ENCODE assay signal across 21 mouse cellular contexts in the genomic region with DNA sequence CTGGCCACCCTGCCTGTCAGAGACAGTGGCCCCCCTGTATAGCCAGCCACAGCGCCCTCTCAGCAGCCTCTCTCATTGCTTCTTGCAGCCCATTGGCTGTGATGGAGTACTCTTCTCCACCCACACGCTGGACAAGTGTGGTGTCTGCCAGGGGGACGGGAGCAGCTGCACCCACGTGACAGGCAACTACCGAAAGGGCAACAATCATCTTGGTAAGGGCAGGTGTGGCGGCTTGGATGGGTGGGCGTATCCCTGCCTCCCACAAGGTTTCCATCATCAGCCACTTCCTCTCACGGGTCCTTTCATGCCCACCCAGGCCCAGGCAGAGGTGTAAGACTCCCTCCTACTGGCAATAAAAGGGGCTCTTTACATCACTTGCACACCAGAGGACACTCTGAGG. TPM values are rescaled to one million over a fixed set of nuclear protein-coding genes. Genes with fewer than 3 reads are reported as not detected.
DNase-seq lines count a peak whose midpoint lies in the region; ATAC-seq and TF ChIP-seq lines count a peak whose summit lies in the region.
"Had no signal": no experiment of that assay in that cellular context is flagged by ENCODE, and none has a peak within 500 bp of the region (broad histone marks: within the 10 kb centered on the region; RNA-seq: fewer than 3 reads in every experiment).

No protein-coding gene starts in this region.

- TF ChIP-seq EP300 in lung, postnatal 0 days (IDR thresholded peaks at IDR 0.05) = no peak
- no peak for TF ChIP-seq EP300 in stomach, postnatal 0 days (optimal IDR thresholded peaks at IDR 0.05)

- no peak overlapping the region for H3K27ac ChIP-seq in lung, postnatal 0 days (ENCODE audit: low read length)
- no peak overlapping the region for H3K27ac ChIP-seq in stomach, postnatal 0 days (replicated peaks)
- H3K27ac ChIP-seq: hindbrain, embryonic 15.5 days; liver, embryonic 12.5 days; stomach, embryonic 15.5 days had no signal

- no peak overlapping the region for H3K4me2 ChIP-seq in lung, postnatal 0 days (replicated peaks; ENCODE audit: low read depth, low read length)
- H3K4me2 ChIP-seq in stomach, postnatal 0 days (replicated peaks; ENCODE audit: low read depth) = no peak overlapping the region
- H3K4me2 ChIP-seq: heart, embryonic 13.5 days; hindbrain, embryonic 15.5 days; liver, embryonic 12.5 days; stomach, embryonic 15.5 days had no signal

- ATAC-seq in CD4-positive, CD25-positive, alpha-beta regulatory T cell, adult 4 months = no peak
- no peak for ATAC-seq in lung, postnatal 0 days
- no peak for ATAC-seq in stomach, postnatal 0 days (ENCODE audit: low FRiP score, low TSS enrichment)
- ATAC-seq: forebrain, embryonic 14.5 days; liver, embryonic 12.5 days; midbrain, embryonic 16.5 days had no signal

- DNase-seq in CD4-positive, CD25-positive, alpha-beta regulatory T cell, adult 2 months (ENCODE audit: low read depth, low spot score) = peak; percentile 21
- DNase-seq in lung, postnatal 0 days (ENCODE audit: low spot score) = peak; percentile 13
- no peak for DNase-seq in lung, adult 2 months
- DNase-seq in stomach, postnatal 0 days (ENCODE audit: low spot score) = no peak
- peak; percentile 63 for DNase-seq in thymus, postnatal 4 days
- no peak for DNase-seq in liver
- DNase-seq in heart, adult 9 months (ENCODE audit: low spot score in 2 of 2) = no peak
- DNase-seq: adrenal gland, adult 8-10 months; cerebellum, adult 11 months; cerebellum, postnatal 25 days; heart, postnatal 36 days; right cerebral cortex, postnatal 14 days had no signal

- 30% methylated on average over 8 of the region's 8 CpGs for WGBS in lung, postnatal 0 days
- WGBS in lung, adult 2 months = 46% methylated on average over 8 of the region's 8 CpGs
- WGBS in stomach, postnatal 0 days = 40% methylated on average over 8 of the region's 8 CpGs

- no peak overlapping the region for H3K9ac ChIP-seq in lung, postnatal 0 days (replicated peaks; ENCODE audit: low read depth)
- H3K9ac ChIP-seq in stomach, postnatal 0 days (ENCODE audit: low read length) = no peak overlapping the region
- H3K9ac ChIP-seq: heart, embryonic 13.5 days; hindbrain, embryonic 15.5 days; liver, embryonic 12.5 days; stomach, embryonic 15.5 days had no signal

- no peaks in the 10 kb centered on the region for H3K36me3 ChIP-seq in lung, postnatal 0 days (ENCODE audit: insufficient read depth, low read length)
- H3K36me3 ChIP-seq in stomach, postnatal 0 days (ENCODE audit: control insufficient read depth, insufficient read depth, low read length) = no peaks in the 10 kb centered on the region
- H3K36me3 ChIP-seq: heart, embryonic 13.5 days; hindbrain, embryonic 15.5 days; liver, embryonic 12.5 days; stomach, embryonic 15.5 days had no signal

- H3K4me1 ChIP-seq in lung, postnatal 0 days (ENCODE audit: insufficient read depth, low read depth, low read length) = peaks cover 12% of the 10 kb centered on the region; the same call in 1 of the 2 replicates
- H3K4me1 ChIP-seq in lung, adult 2 months (ENCODE audit: control insufficient read depth, insufficient read depth, low read length) = peaks cover 26% of the 10 kb centered on the region
- peaks cover 2% of the 10 kb centered on the region; the same call in 1 of the 2 replicates for H3K4me1 ChIP-seq in stomach, postnatal 0 days (replicated peaks; ENCODE audit: control insufficient read depth, insufficient read depth)

- no peak for TF ChIP-seq CTCF in lung, postnatal 0 days (IDR thresholded peaks at IDR 0.05)
- TF ChIP-seq CTCF in lung, adult 2 months (IDR thresholded peaks at IDR 0.05; ENCODE audit: insufficient read depth, low read length) = no peak
- TF ChIP-seq CTCF in stomach, postnatal 0 days (IDR thresholded peaks at IDR 0.05; ENCODE audit: low read depth) = 0 out of 2 replicates have a peak, but pooled peaks have one; percentile 5

- H3K9me3 ChIP-seq in lung, postnatal 0 days (ENCODE audit: low read length) = no peaks in the 10 kb centered on the region
- no peaks in the 10 kb centered on the region for H3K9me3 ChIP-seq in stomach, postnatal 0 days (ENCODE audit: control insufficient read depth, low read length)
- H3K9me3 ChIP-seq: heart, embryonic 13.5 days; hindbrain, embryonic 15.5 days; liver, embryonic 12.5 days; stomach, embryonic 15.5 days had no signal

- no peak overlapping the region for H3K4me3 ChIP-seq in lung, postnatal 0 days (ENCODE audit: low read depth, low read length)
- no peak overlapping the region for H3K4me3 ChIP-seq in lung, adult 2 months (replicated peaks; ENCODE audit: extremely low read depth, low read depth, low read length)
- no peak overlapping the region for H3K4me3 ChIP-seq in stomach, postnatal 0 days (ENCODE audit: low read depth, low read length)
- H3K4me3 ChIP-seq: erythroblast, embryonic 14.5 days; heart, embryonic 13.5 days; hindbrain, embryonic 15.5 days; liver, embryonic 12.5 days; stomach, embryonic 15.5 days had no signal

- no peak for TF ChIP-seq POLR2A in lung, adult 2 months (IDR thresholded peaks at IDR 0.05; ENCODE audit: borderline replicate concordance, extremely low read depth, low read depth, low read length)

- H3K27me3 ChIP-seq in lung, postnatal 0 days (replicated peaks; ENCODE audit: insufficient read depth, low read length) = no peaks in the 10 kb centered on the region
- no peaks in the 10 kb centered on the region for H3K27me3 ChIP-seq in stomach, postnatal 0 days (ENCODE audit: control insufficient read depth, insufficient read depth, low read length)
- H3K27me3 ChIP-seq: hindbrain, embryonic 15.5 days; stomach, embryonic 15.5 days had no signal

RNA-seq across cellular contexts. Expression of gene Adamtsl2, which starts 5.8 kb away (rescaled TPM):
- under 1 TPM in 1 of 2 experiments, not detected in 1; 0.31 TPM for polyA plus RNA-seq in CD4-positive, CD25-positive, alpha-beta regulatory T cell, adult 4 months (2017; shearing (Covaris generic))
- 50.6 and 52.3 TPM in 2 replicates for polyA plus RNA-seq in lung, postnatal 0 days (2015; fragmentation: Nextera tagmentation; extraction: Ambion mirVana)
- 50.7 and 73.0 TPM in 2 replicates for polyA plus RNA-seq in lung, adult 2 months (2012; rRNA removed)
- polyA plus RNA-seq in stomach, postnatal 0 days (2015; fragmentation: Nextera tagmentation; extraction: Ambion mirVana) = 1.4 and 3.4 TPM in 2 replicates
- polyA plus RNA-seq: erythroblast, embryonic 14.5 days had no signal

RNA-seq across cellular contexts. Expression of gene Mymk, which starts 13.0 kb away (rescaled TPM):
- not detected for polyA plus RNA-seq in CD4-positive, CD25-positive, alpha-beta regulatory T cell, adult 4 months (2017; shearing (Covaris generic))
- 0.36 and 0.76 TPM in 2 replicates for polyA plus RNA-seq in lung, postnatal 0 days (2015; fragmentation: Nextera tagmentation; extraction: Ambion mirVana)
- 0.19 and 0.32 TPM in 2 replicates for polyA plus RNA-seq in lung, adult 2 months (2012; rRNA removed)
- polyA plus RNA-seq in stomach, postnatal 0 days (2015; fragmentation: Nextera tagmentation; extraction: Ambion mirVana) = 0.55 and 1.1 TPM in 2 replicates
- polyA plus RNA-seq: erythroblast, embryonic 14.5 days; forebrain, embryonic 14.5 days; midbrain, embryonic 16.5 days had no signal

RNA-seq across cellular contexts. Expression of gene Slc2a6, which starts 57.2 kb away (rescaled TPM):
- polyA plus RNA-seq in CD4-positive, CD25-positive, alpha-beta regulatory T cell, adult 4 months (2017; shearing (Covaris generic)) = 1 to 10 TPM; 2.4 to 5.6 TPM
- 1.1 and 1.3 TPM in 2 replicates for polyA plus RNA-seq in lung, postnatal 0 days (2015; fragmentation: Nextera tagmentation; extraction: Ambion mirVana)
- 6.2 and 9.5 TPM in 2 replicates for polyA plus RNA-seq in lung, adult 2 months (2012; rRNA removed)
- polyA plus RNA-seq in stomach, postnatal 0 days (2015; fragmentation: Nextera tagmentation; extraction: Ambion mirVana) = 2.0 and 2.7 TPM in 2 replicates
- polyA plus RNA-seq: heart, embryonic 13.5 days had no signal

RNA-seq across cellular contexts. Expression of gene Fam163b, which starts 57.3 kb away (rescaled TPM):
- polyA plus RNA-seq in CD4-positive, CD25-positive, alpha-beta regulatory T cell, adult 4 months (2017; shearing (Covaris generic)) = not detected
- 0.26 and 0.43 TPM in 2 replicates for polyA plus RNA-seq in lung, postnatal 0 days (2015; fragmentation: Nextera tagmentation; extraction: Ambion mirVana)
- polyA plus RNA-seq in lung, adult 2 months (2012; rRNA removed) = 0.03 and 0.04 TPM in 2 replicates
- 0.07 and 0.13 TPM in 2 replicates for polyA plus RNA-seq in stomach, postnatal 0 days (2015; fragmentation: Nextera tagmentation; extraction: Ambion mirVana)
- polyA plus RNA-seq: erythroblast, embryonic 14.5 days; spleen, adult 2 months had no signal

Comparison
In these comparisons a context has a peak if more than half of its experiments do, and no peak if none do; other contexts are left out.
1. DNase-seq: peak in CD4-positive, CD25-positive, alpha-beta regulatory T cell, adult 2 months (single experiment), lung, postnatal 0 days (single experiment) and thymus, postnatal 4 days (single experiment); none in lung, adult 2 months (single experiment), stomach, postnatal 0 days (single experiment), liver (single experiment) and heart, adult 9 months (0 of 2).
2. RNA of gene Adamtsl2, which starts 5.8 kb away (polyA plus RNA-seq): 50.6 to 52.3 TPM in lung, postnatal 0 days and 50.7 to 73.0 TPM in lung, adult 2 months; 1.4 to 3.4 TPM in stomach, postnatal 0 days and 0.31 TPM in CD4-positive, CD25-positive, alpha-beta regulatory T cell, adult 4 months; every median in the first group is over 10 times any median in the second.